Mouse (Mus musculus): ENCODE results near the gene Ly6g6e.

DNA sequence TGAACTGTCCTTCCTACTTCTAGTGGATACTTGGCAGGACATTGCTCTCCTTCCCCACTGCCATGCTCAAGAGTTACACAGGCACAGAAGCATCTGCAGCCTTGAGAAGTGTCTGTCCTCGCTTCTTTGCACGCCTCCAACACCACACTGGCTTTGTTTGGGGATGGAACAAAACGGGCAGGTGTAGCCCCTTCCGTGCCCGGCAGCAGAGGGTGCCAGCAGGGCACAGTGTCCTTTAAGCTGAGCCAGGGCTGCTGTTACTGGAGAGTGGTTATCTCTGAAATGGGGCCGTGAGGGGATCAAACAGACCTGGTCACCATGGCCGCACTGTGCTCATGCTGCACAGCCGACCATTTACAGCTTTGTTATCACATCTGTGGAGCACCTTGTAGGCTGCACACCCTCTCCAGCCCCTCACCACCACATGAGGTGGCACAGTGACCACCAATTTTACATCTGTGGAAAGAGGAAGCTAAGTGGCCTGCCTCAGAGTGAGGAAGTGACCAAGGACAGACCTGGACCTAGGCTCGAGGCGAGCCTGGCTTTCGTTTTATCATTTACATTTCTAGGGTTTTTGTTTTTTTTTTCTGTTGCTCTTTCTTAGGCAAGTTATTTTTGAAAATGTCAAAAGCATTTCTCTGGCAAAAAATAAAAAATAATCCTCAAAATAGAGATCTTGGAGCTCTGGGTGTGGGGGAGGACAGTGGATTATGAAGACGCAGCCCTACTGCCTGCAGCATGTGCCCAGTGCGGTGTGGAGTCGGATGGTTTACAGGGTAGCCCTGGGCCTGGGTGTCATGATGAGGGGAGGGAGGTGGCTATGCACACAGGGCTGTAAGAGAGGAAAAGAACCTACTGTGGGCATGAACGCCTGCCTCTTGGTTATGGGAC lies 18.0 kb downstream of the Ly6g6e start:
- TF ChIP-seq CTCF (IDR thresholded peaks at IDR 0.05; ENCODE audit: control insufficient read depth, insufficient read depth, insufficient read length) (no peak), MAX (IDR thresholded peaks at IDR 0.05) (no peak), MYOG (IDR thresholded peaks at IDR 0.05; ENCODE audit: control insufficient read depth, extremely low read depth, insufficient read length) (no peak), CEBPB (IDR thresholded peaks at IDR 0.05; ENCODE audit: low read depth) (no peak), USF1 (IDR thresholded peaks at IDR 0.05; ENCODE audit: low read depth) (no peak)
